Mouse (Mus musculus): ENCODE data around the gene Slxl1.
"Not testable (repeated sequence)": the region's sequence is repeated elsewhere in the genome, so short reads cannot be mapped to it uniquely, and the experiment has no call there.

Slxl1 gene

GRCm38 (mm10) chrX:55226576-55226975 is at the start of gene Slxl1:
TSS of gene Slxl1 (plus strand) at chrX:55226876.
- DNase-seq (ENCODE audit: low spot score), result not testable (repeated sequence)
